Mouse (Mus musculus) kidney, postnatal 0 days (tissue): ENCODE measurements at regions not wholly inside any gene's neighbourhood (a gene's known extent, or its start where the extent isn't known, plus 50 kb on each side); places are given as distances from the start of the nearest gene placed in this dataset.

Source experiments
- ATAC-seq: fragments of 200-750 bp; cut with Nextera tagmentation; replicated peaks from 2 replicates; pipeline ENCODE4 v1.8.0; 2017; ENCODE audit warnings: low read depth, moderate number of reproducible peaks, moderate TSS enrichment, moderate library complexity; ENCODE audit not compliant: low FRiP score
- DNase-seq: peaks from one replicate; pipeline ENCODE4 v3.0.0-alpha.2; 2016; ENCODE audit warnings: low spot score
- H3K27ac ChIP-seq: fragments of 300-500 bp; sonication (generic); 2 replicates; pipeline ENCODE4 v1.5.1; 2014; ENCODE audit warnings: mild to moderate bottlenecking
- H3K27me3 ChIP-seq: fragments of 300-500 bp; sonication (generic); 2 replicates; pipeline ENCODE4 v1.6.1; 2014; ENCODE audit warnings: low read length, mixed read lengths; ENCODE audit not compliant: insufficient read depth
- H3K36me3 ChIP-seq: fragments of 300-500 bp; sonication (generic); 2 replicates; pipeline ENCODE4 v1.6.1; 2014; ENCODE audit warnings: low read length, mixed read lengths; ENCODE audit not compliant: insufficient read depth
- H3K4me1 ChIP-seq: fragments of 300-500 bp; sonication (generic); replicated peaks from 2 replicates; pipeline ENCODE4 v1.6.1; 2014; ENCODE audit warnings: antibody characterized with exemption, low read length, mixed read lengths; ENCODE audit not compliant: insufficient read depth
- H3K4me2 ChIP-seq: fragments of 300-500 bp; sonication (generic); 2 replicates; pipeline ENCODE4 v1.6.1; 2014; ENCODE audit warnings: mild to moderate bottlenecking, low read length, moderate library complexity, mixed read lengths
- H3K4me3 ChIP-seq: fragments of 300-500 bp; sonication (generic); replicated peaks from 2 replicates; pipeline ENCODE4 v1.5.1; 2014; ENCODE audit warnings: low read depth, low read length
- H3K9ac ChIP-seq: fragments of 300-500 bp; sonication (generic); 2 replicates; pipeline ENCODE4 v1.6.1; 2014; ENCODE audit warnings: low read depth, low read length
- H3K9me3 ChIP-seq: fragments of 300-500 bp; sonication (generic); replicated peaks from 2 replicates; pipeline ENCODE4 v1.6.1; 2016; ENCODE audit warnings: low read length, inconsistent platforms, mixed read lengths
- CTCF ChIP-seq: IDR thresholded peaks from 2 replicates; pipeline ENCODE4 v1.5.1; 2016; ENCODE audit warnings: antibody characterized with exemption, low read depth, mild to moderate bottlenecking, moderate library complexity
- WGBS: fragments of 180-500 bp; shearing (Covaris S2); extraction: QIAGEN DNeasy Blood & Tissue Kit; methylation state at CpG from one replicate; pipeline ENCODE4 v1.1.7; 2014; 5-methylcytosine and 5-hydroxymethylcytosine counted together

DNA sequence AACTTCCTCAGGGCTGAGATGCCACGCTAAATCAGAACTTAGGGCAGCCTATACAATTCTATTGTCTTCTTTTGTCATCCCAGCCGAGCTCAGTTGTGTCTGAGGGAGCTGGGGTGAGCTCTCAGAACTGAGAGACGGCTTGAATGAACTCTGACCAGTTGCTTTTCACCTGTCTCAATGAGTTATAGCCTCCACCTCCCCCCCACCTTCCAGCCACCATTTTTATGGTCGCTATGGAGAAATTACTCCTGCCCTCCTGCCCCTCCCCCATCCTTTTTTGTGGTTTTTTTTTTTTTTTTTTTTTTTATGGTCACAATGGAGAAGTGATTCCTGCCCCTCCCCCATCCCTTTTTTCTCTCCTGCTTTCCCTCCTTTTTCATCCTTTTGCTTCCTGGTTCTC is 251.6 kb upstream of the Gm10131 start:
- Histone ChIP-seq H3K27me3 (no peaks in the 10 kb centered on the region), H3K9ac (no peak overlapping the region), H3K4me3 (no peak overlapping the region), H3K4me1 (no peaks in the 10 kb centered on the region), H3K27ac (no peak overlapping the region), H3K4me2 (no peak overlapping the region), H3K9me3 (no peaks in the 10 kb centered on the region), H3K36me3 (no peaks in the 10 kb centered on the region)
- 30% methylated on average over 4 of the region's 4 CpGs for WGBS
- no peak for TF ChIP-seq CTCF
- DNase-seq (no peak), ATAC-seq (no peak)

- H3K36me3 ChIP-seq, result no peaks in the 10 kb centered on the region
- H3K9me3 ChIP-seq, result no peaks in the 10 kb centered on the region
- no peak overlapping the region for H3K4me2 ChIP-seq
- ATAC-seq (no peak), DNase-seq (no peak)
- H3K27ac ChIP-seq, result no peak overlapping the region
- no peak for TF ChIP-seq CTCF
- no peak overlapping the region for H3K9ac ChIP-seq
- no peak overlapping the region for H3K4me3 ChIP-seq
- WGBS, result 77% methylated on average over 3 of the region's 3 CpGs
- no peaks in the 10 kb centered on the region for H3K27me3 ChIP-seq
- H3K4me1 ChIP-seq, result no peaks in the 10 kb centered on the region
These were observed 249.8 kb upstream of the Gm10131 start for GRCm38 (mm10) chr8:34361377-34361776.

DNA sequence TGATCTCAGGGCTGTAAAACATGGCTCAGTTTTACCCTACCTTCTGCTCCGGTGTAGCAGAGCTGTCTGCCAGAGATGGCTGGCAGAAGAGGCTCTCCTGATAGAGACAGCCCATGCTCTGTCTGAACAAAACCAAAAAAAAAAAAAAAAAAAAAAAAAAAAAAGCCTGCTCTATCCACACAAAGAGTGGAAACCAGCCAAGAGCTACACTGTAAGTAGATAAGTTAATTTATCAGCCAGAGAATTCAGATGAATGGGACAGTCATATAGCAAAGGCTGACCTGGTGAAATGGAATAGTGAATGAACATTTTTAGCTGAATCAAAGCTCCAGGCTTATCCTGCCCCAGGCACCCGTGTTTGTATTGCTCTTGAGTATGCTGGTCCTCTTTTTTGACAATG is 248.2 kb upstream of the Gm10131 start:
- H3K9me3 ChIP-seq, result no peaks in the 10 kb centered on the region
- no peak for ATAC-seq
- no peak for TF ChIP-seq CTCF

GRCm38 (mm10) chr8:34355059-34355458 is 243.5 kb upstream of the Gm10131 start:
- Histone ChIP-seq H3K27me3 (no peaks in the 10 kb centered on the region), H3K4me3 (no peak overlapping the region), H3K27ac (no peak overlapping the region), H3K9me3 (no peaks in the 10 kb centered on the region), H3K4me2 (no peak overlapping the region), H3K4me1 (no peaks in the 10 kb centered on the region), H3K9ac (no peak overlapping the region), H3K36me3 (no peaks in the 10 kb centered on the region)
- DNase-seq, result no peak
- TF ChIP-seq CTCF, result no peak
- ATAC-seq, result no peak
- 46% methylated on average over 13 of the region's 13 CpGs for WGBS

More for the DNA sequence above, 248.2 kb upstream of the Gm10131 start:
- Histone ChIP-seq H3K36me3 (no peaks in the 10 kb centered on the region), H3K27me3 (no peaks in the 10 kb centered on the region), H3K4me1 (no peaks in the 10 kb centered on the region), H3K27ac (no peak overlapping the region), H3K4me2 (no peak overlapping the region), H3K9ac (no peak overlapping the region), H3K4me3 (no peak overlapping the region)
- peak; percentile 40 for DNase-seq
- WGBS, result 64% methylated on average over 2 of the region's 2 CpGs

- no peaks in the 10 kb centered on the region for H3K27me3 ChIP-seq
- DNase-seq (peak; percentile 17), ATAC-seq (no peak)
- H3K9me3 ChIP-seq, result no peaks in the 10 kb centered on the region
- H3K36me3 ChIP-seq, result no peaks in the 10 kb centered on the region
- H3K4me3 ChIP-seq, result no peak overlapping the region
- no peak overlapping the region for H3K9ac ChIP-seq
- H3K4me2 ChIP-seq, result no peak overlapping the region
- no peaks in the 10 kb centered on the region for H3K4me1 ChIP-seq
- H3K27ac ChIP-seq, result no peak overlapping the region
- TF ChIP-seq CTCF, result no peak
- 75% methylated on average over 6 of the region's 6 CpGs for WGBS
These were observed 241.8 kb upstream of the Gm10131 start for GRCm38 (mm10) chr8:34353140-34353855.

- no peak for TF ChIP-seq CTCF
- H3K27ac ChIP-seq, result no peak overlapping the region
- no peak overlapping the region for H3K4me2 ChIP-seq
- ATAC-seq (no peak), DNase-seq (no peak)
- H3K36me3 ChIP-seq, result no peaks in the 10 kb centered on the region
- 86% methylated on average over 4 of the region's 4 CpGs for WGBS
- no peaks in the 10 kb centered on the region for H3K4me1 ChIP-seq
- H3K4me3 ChIP-seq, result no peak overlapping the region
- no peaks in the 10 kb centered on the region for H3K9me3 ChIP-seq
- H3K27me3 ChIP-seq, result no peaks in the 10 kb centered on the region
- no peak overlapping the region for H3K9ac ChIP-seq
These were observed 223.3 kb upstream of the Gm10131 start for GRCm38 (mm10) chr8:34334851-34335250.

DNA sequence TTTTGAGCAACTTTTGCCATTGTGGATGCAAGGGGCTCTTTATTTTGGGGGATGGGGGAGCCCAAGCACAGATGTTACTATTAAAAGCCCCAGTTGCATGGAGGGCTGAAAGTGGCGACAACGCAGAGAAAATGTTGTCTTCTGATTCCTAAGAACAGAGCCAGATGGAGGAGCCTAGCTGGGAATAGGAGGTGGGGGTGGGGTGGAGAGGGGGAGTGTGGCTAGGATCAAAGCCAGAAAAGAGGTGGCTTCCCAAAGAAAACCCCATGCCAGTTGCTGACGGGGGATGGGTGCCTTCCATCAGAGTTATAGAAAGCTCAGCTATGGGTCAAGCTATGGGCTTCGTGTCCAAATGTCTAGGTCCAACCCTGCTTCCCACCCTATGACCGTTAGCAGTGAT is 220.1 kb upstream of the Gm10131 start:
- Histone ChIP-seq H3K4me1 (0 out of 2 replicates have a peak, but pooled peaks cover 1% of the 10 kb centered on the region), H3K27ac (no peak overlapping the region), H3K36me3 (no peaks in the 10 kb centered on the region), H3K4me3 (no peak overlapping the region), H3K27me3 (no peaks in the 10 kb centered on the region), H3K4me2 (no peak overlapping the region), H3K9ac (no peak overlapping the region), H3K9me3 (no peaks in the 10 kb centered on the region)
- DNase-seq (no peak), ATAC-seq (no peak)
- no peak for TF ChIP-seq CTCF
- WGBS, result 63% methylated on average over 5 of the region's 5 CpGs
